Mouse (Mus musculus): ENCODE data around the gene Tmem132d. TPM values are rescaled to one million over a fixed set of nuclear protein-coding genes. Genes with fewer than 3 reads are reported as not detected.

Tmem132d gene
- polyA plus RNA-seq (2015; fragmentation: Nextera tagmentation; extraction: Ambion mirVana): 1.2 TPM in 2 replicates

DNA sequence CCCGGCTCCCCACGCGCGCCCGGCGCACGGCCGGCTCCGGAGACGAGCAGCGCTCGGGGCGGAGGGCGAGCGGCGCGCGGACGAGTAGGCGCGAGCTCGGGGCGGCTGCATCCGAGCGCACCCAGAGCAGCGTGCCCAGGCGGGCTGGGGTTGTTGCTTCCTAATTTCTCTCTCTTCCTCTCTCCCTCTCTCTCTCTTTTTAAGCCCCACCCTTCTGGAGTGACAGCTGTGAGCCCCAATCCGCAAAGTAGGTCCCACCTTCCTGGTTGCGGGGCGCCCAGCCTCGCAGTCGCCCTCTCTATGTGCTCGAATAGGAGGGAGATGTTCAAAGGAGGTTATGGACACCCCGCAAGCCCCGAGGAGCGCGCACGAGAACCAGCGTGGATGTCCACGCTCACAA, at the start of gene Tmem132d:
TSS of gene Tmem132d (minus strand) at position 162 of the 400 bp plus-strand sequence.
- Histone ChIP-seq H3K9ac (replicated peaks) (peak within 1 kb of the TSS; percentile 42), H3K27ac (replicated peaks) (no peak within 1 kb of the TSS), H3K4me2 (replicated peaks) (peak within 1 kb of the TSS; percentile 85), H3K9me3 (no peaks in the 10 kb centered on the region), H3K4me1 (peaks cover 33% of the 10 kb centered on the region), H3K36me3 (no peaks in the 10 kb centered on the region), H3K27me3 (peaks cover 48% of the 10 kb centered on the region), H3K4me3 (peak within 1 kb of the TSS; percentile 53)
- ATAC-seq (replicated peaks): peak; percentile 60; the same call in 1 of the 2 replicates
- under 1% methylated on average over 39 of the region's 40 CpGs for WGBS

- Histone ChIP-seq H3K9ac (replicated peaks) (no peak overlapping the region), H3K27ac (replicated peaks) (no peak overlapping the region), H3K36me3 (no peaks in the 10 kb centered on the region), H3K4me1 (peaks cover 11% of the 10 kb centered on the region), H3K4me3 (no peak overlapping the region), H3K27me3 (no peaks in the 10 kb centered on the region), H3K4me2 (replicated peaks) (no peak overlapping the region), H3K9me3 (no peaks in the 10 kb centered on the region)
- ATAC-seq (replicated peaks): no peak
- WGBS: 86% methylated on average over 6 of the region's 6 CpGs
Measured at GRCm38 (mm10) chr5:128480816-128481215, 47.9 kb upstream of the Tmem132d start.

- Histone ChIP-seq H3K9ac (replicated peaks) (no peak overlapping the region), H3K9me3 (no peaks in the 10 kb centered on the region), H3K27ac (replicated peaks) (no peak overlapping the region), H3K4me1 (no peaks in the 10 kb centered on the region), H3K27me3 (no peaks in the 10 kb centered on the region), H3K4me3 (no peak overlapping the region), H3K36me3 (no peaks in the 10 kb centered on the region), H3K4me2 (replicated peaks) (no peak overlapping the region)
- ATAC-seq (replicated peaks): no peak
- WGBS: 85% methylated on average over 8 of the region's 8 CpGs
Measured at GRCm38 (mm10) chr5:128475372-128475771, 42.5 kb upstream of the Tmem132d start.

- no peaks in the 10 kb centered on the region for H3K9me3 ChIP-seq
- no peak overlapping the region for H3K4me3 ChIP-seq
- no peak overlapping the region for H3K4me2 ChIP-seq (replicated peaks)
- no peak for ATAC-seq (replicated peaks)
- no peak overlapping the region for H3K9ac ChIP-seq (replicated peaks)
- H3K4me1 ChIP-seq: no peaks in the 10 kb centered on the region
- WGBS: 77% methylated on average over 14 of the region's 14 CpGs
- H3K27me3 ChIP-seq: no peaks in the 10 kb centered on the region
- H3K36me3 ChIP-seq: no peaks in the 10 kb centered on the region
- H3K27ac ChIP-seq (replicated peaks): no peak overlapping the region
Measured at GRCm38 (mm10) chr5:128469812-128470211, 36.9 kb upstream of the Tmem132d start.

DNA sequence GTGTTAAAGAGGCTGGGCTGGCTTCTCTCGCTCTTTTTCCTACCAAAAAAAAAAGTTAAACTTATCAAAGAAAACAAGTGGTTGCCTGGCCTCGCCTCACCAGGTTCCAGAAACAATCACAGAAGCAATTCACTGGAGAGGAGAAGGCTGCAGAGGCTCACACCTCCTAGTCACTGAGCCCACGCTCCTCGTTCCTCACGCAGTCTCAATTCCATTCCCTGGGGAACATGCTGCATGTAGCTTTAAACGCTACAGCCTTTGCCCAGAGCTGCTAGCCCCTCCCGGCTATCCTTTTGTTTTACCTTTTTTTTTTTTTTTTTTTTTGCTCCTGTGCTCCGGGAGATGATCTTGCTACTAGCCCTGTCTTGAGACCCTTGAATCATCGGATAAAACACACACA, 31.6 kb upstream of the Tmem132d start:
- Histone ChIP-seq H3K4me3 (no peak overlapping the region), H3K9me3 (no peaks in the 10 kb centered on the region), H3K4me2 (replicated peaks) (no peak overlapping the region), H3K9ac (replicated peaks) (no peak overlapping the region), H3K27me3 (no peaks in the 10 kb centered on the region), H3K27ac (replicated peaks) (no peak overlapping the region), H3K36me3 (no peaks in the 10 kb centered on the region), H3K4me1 (no peaks in the 10 kb centered on the region)
- WGBS: 9% methylated on average over 9 of the region's 9 CpGs
- no peak for ATAC-seq (replicated peaks)

DNA sequence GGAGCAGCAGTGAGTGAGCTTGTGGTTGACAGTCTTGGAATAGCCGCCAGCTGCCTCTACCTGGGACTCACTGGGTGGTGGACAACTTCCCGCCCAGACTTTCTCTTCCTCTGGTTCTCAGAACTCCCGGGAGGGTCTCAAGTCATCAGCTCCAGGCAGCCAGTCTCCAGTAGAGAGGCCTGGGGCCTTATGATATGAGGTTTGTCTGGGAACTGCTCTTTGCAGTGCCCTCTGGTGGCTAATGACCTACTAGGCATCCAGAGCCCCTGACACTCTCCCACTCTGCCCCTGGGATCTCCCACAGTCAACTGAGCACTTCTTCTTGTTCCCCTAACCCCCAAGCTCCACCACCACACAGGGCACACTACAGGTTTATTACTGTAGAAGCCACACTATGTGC, 27.7 kb upstream of the Tmem132d start:
- no peak for ATAC-seq (replicated peaks)

GRCm38 (mm10) chr5:128455732-128456131, 22.9 kb upstream of the Tmem132d start:
- Histone ChIP-seq H3K4me1 (peaks cover 10% of the 10 kb centered on the region), H3K4me3 (no peak overlapping the region), H3K4me2 (replicated peaks) (no peak overlapping the region), H3K9ac (replicated peaks) (no peak overlapping the region), H3K27me3 (no peaks in the 10 kb centered on the region), H3K27ac (replicated peaks) (no peak overlapping the region), H3K36me3 (no peaks in the 10 kb centered on the region), H3K9me3 (no peaks in the 10 kb centered on the region)
- WGBS: 86% methylated on average over 12 of the region's 12 CpGs
- ATAC-seq (replicated peaks): no peak

More for the DNA sequence above, 27.7 kb upstream of the Tmem132d start:
- Histone ChIP-seq H3K27me3 (no peaks in the 10 kb centered on the region), H3K27ac (replicated peaks) (no peak overlapping the region), H3K9me3 (no peaks in the 10 kb centered on the region), H3K4me1 (no peaks in the 10 kb centered on the region), H3K4me3 (no peak overlapping the region), H3K4me2 (replicated peaks) (no peak overlapping the region), H3K36me3 (no peaks in the 10 kb centered on the region), H3K9ac (replicated peaks) (no peak overlapping the region)
- 41% methylated on average over 3 of the region's 3 CpGs for WGBS

DNA sequence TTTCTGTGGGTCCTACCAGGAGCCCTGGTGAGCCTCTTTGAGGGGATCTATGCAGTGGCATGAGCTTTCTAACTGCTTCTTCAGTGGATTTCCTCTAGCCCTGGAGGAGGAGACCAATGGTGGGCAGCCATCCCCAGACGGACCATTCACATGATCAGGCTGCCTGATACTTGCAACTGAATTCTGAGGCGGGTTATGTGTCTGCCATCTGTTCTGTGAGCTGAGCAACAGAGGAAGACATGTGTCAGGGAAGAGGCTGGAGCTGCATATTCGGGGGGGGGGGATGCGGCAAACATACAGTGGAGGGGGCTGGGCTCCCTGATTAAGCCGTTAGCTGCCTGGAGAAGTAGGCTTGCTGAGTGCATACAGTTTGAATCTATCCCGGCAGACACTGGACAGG, 19.3 kb upstream of the Tmem132d start:
- Histone ChIP-seq H3K36me3 (no peaks in the 10 kb centered on the region), H3K27ac (replicated peaks) (peak overlapping the region; percentile 71; the same call in 1 of the 2 replicates), H3K9ac (replicated peaks) (no peak overlapping the region), H3K4me3 (no peak overlapping the region), H3K27me3 (no peaks in the 10 kb centered on the region), H3K4me2 (replicated peaks) (no peak overlapping the region), H3K9me3 (no peaks in the 10 kb centered on the region), H3K4me1 (peaks cover 10% of the 10 kb centered on the region)
- peak; percentile 57; the same call in 1 of the 2 replicates for ATAC-seq (replicated peaks)
- WGBS: 13% methylated on average over 6 of the region's 6 CpGs

- Histone ChIP-seq H3K4me2 (replicated peaks) (no peak overlapping the region), H3K27ac (replicated peaks) (no peak overlapping the region), H3K9ac (replicated peaks) (no peak overlapping the region), H3K9me3 (no peaks in the 10 kb centered on the region), H3K27me3 (no peaks in the 10 kb centered on the region), H3K4me3 (no peak overlapping the region), H3K36me3 (no peaks in the 10 kb centered on the region), H3K4me1 (peaks cover 10% of the 10 kb centered on the region)
- WGBS: 70% methylated on average over 3 of the region's 3 CpGs
- ATAC-seq (replicated peaks): no peak
Measured at GRCm38 (mm10) chr5:128450808-128451207, 17.9 kb upstream of the Tmem132d start.

DNA sequence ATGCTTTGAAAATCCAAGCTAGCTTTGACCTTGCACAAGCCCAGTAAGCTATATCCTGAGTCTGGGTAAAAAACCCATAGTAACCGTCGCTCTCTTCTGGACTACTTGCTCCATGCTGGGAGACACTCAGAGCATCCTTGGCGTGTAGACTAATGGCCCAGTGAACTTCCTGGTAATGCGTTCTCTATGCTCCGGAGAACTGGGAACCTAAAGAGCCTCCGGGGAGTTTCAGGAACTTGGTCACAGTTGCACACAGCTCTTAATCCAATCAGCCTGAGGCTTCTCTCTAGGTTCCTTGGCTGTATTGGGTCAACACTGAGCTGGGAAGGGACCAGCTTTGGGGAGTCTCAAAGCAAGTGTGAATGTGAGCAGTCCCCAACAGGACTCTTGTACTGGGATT, 12.0 kb upstream of the Tmem132d start:
- H3K4me1 ChIP-seq: peaks cover 13% of the 10 kb centered on the region
- H3K4me3 ChIP-seq: no peak overlapping the region
- H3K4me2 ChIP-seq (replicated peaks): no peak overlapping the region
- H3K9ac ChIP-seq (replicated peaks): no peak overlapping the region
- H3K27ac ChIP-seq (replicated peaks): no peak overlapping the region
- no peaks in the 10 kb centered on the region for H3K36me3 ChIP-seq
- H3K9me3 ChIP-seq: no peaks in the 10 kb centered on the region
- ATAC-seq (replicated peaks): no peak
- WGBS: 20% methylated on average over 6 of the region's 6 CpGs
- peaks cover 23% of the 10 kb centered on the region for H3K27me3 ChIP-seq

GRCm38 (mm10) chr5:128443848-128444247, 11.0 kb upstream of the Tmem132d start:
- 19% methylated on average over 4 of the region's 4 CpGs for WGBS
- Histone ChIP-seq H3K4me3 (no peak overlapping the region), H3K36me3 (no peaks in the 10 kb centered on the region), H3K4me2 (replicated peaks) (no peak overlapping the region), H3K27me3 (peaks cover 23% of the 10 kb centered on the region), H3K9ac (replicated peaks) (no peak overlapping the region), H3K9me3 (no peaks in the 10 kb centered on the region), H3K27ac (replicated peaks) (no peak overlapping the region), H3K4me1 (peaks cover 15% of the 10 kb centered on the region)
- no peak for ATAC-seq (replicated peaks)

DNA sequence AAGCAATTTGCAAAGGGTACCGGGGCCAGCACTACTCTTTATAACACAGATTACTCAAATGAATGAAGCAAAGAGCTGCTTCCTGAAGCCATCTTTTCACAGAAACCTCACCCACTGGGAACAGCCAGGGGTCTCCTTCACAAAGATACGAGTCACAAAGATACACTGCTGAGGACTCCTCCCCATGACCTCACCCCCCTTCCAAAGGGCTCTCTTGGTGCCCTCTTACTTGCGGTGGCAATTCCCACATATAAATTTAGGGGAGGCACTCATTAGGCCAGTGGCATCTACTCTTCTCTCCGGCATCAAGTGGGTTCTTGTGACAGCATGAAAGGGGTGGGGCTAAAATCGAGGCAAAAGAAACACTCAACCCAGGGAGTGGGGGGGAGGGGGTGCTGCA, 8.2 kb upstream of the Tmem132d start:
- Histone ChIP-seq H3K27ac (replicated peaks) (no peak overlapping the region), H3K27me3 (peaks cover 27% of the 10 kb centered on the region), H3K4me3 (no peak overlapping the region), H3K9me3 (no peaks in the 10 kb centered on the region), H3K4me2 (replicated peaks) (no peak overlapping the region), H3K9ac (replicated peaks) (no peak overlapping the region), H3K4me1 (peaks cover 36% of the 10 kb centered on the region), H3K36me3 (no peaks in the 10 kb centered on the region)
- WGBS: 4% methylated on average over 5 of the region's 5 CpGs
- ATAC-seq (replicated peaks): no peak

DNA sequence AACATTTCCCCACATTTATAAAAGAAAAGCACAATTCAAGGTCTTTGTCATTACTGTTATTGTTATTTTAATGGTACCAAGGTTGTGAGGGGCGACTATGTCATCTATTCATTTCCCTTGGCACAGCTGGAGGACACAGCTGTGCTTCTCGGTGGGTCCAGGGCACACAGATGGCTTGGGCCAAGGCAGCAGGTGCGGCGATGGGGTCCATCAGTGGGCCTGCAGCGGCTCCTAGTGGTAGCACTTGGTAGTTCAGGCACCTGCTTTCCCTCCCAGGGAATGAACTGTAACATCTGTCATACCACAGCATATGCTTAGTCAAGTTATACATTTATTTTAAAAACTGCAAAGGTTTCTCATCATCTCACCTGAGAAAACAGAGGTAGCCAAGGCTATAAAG, 7.0 kb upstream of the Tmem132d start:
- H3K36me3 ChIP-seq: no peaks in the 10 kb centered on the region
- peaks cover 43% of the 10 kb centered on the region for H3K4me1 ChIP-seq
- no peak overlapping the region for H3K27ac ChIP-seq (replicated peaks)
- H3K4me2 ChIP-seq (replicated peaks): no peak overlapping the region
- under 1% methylated on average over 5 of the region's 5 CpGs for WGBS
- peak; percentile 57 for ATAC-seq (replicated peaks)
- H3K27me3 ChIP-seq: peaks cover 22% of the 10 kb centered on the region
- no peak overlapping the region for H3K4me3 ChIP-seq
- H3K9ac ChIP-seq (replicated peaks): no peak overlapping the region
- H3K9me3 ChIP-seq: no peaks in the 10 kb centered on the region

Measured in forebrain, embryonic 15.5 days (tissue).